Mouse (Mus musculus) myocyte (in vitro differentiated cells): ENCODE data around the gene Coq8a.

Experiments
- CEBPB ChIP-seq: IDR thresholded peaks from 2 replicates; pipeline ENCODE4 v1.6.1; 2011; ENCODE audit warnings: mild to moderate bottlenecking, moderate library complexity; ENCODE audit not compliant: poor library complexity, insufficient read depth, severe bottlenecking
- E2F4 ChIP-seq: IDR thresholded peaks from one replicate; pipeline ENCODE4 v1.6.1; 2011; ENCODE audit warnings: mild to moderate bottlenecking, control low read depth, moderate library complexity; ENCODE audit not compliant: insufficient read depth
- MAX ChIP-seq: IDR thresholded peaks from one replicate; pipeline ENCODE4 v1.6.1; 2011; ENCODE audit warnings: low read depth, mild to moderate bottlenecking, control low read depth
- MYOD1 ChIP-seq, 3 experiments: IDR thresholded peaks; one replicate each; pipeline ENCODE4 v1.6.1; 2011; ENCODE audit warnings: control low read depth in 2 of 3, low read depth in 2 of 3, mild to moderate bottlenecking in 2 of 3, moderate library complexity in 1 of 3; ENCODE audit not compliant: insufficient read length in 2 of 3, control insufficient read depth in 1 of 3
- MYOG ChIP-seq, 3 experiments: IDR thresholded peaks; one replicate each; pipeline ENCODE4 v1.6.1; 2011; ENCODE audit warnings: control low read depth in 2 of 3, low read depth in 2 of 3, mild to moderate bottlenecking in 2 of 3; ENCODE audit not compliant: insufficient read length in 2 of 3, control insufficient read depth in 1 of 3, insufficient read depth in 1 of 3
- POLR2A ChIP-seq: IDR thresholded peaks from one replicate; pipeline ENCODE4 v1.6.1; 2011; ENCODE audit warnings: low read depth, mild to moderate bottlenecking, control low read depth, moderate library complexity; ENCODE audit not compliant: insufficient read length
- POLR2AphosphoS2 ChIP-seq: IDR thresholded peaks from one replicate; pipeline ENCODE4 v1.6.1; 2011; ENCODE audit warnings: low read depth, control low read depth; ENCODE audit not compliant: insufficient read length
- REST ChIP-seq: IDR thresholded peaks from one replicate; pipeline ENCODE4 v1.6.1; 2011; ENCODE audit warnings: mild to moderate bottlenecking, control low read depth, moderate library complexity; ENCODE audit not compliant: insufficient read depth, insufficient read length
- SRF ChIP-seq: IDR thresholded peaks from one replicate; pipeline ENCODE4 v1.6.1; 2011; ENCODE audit warnings: low read depth; ENCODE audit not compliant: control insufficient read depth, insufficient read length
- TCF12 ChIP-seq: IDR thresholded peaks from one replicate; pipeline ENCODE4 v1.6.1; 2011; ENCODE audit warnings: mild to moderate bottlenecking, control low read depth; ENCODE audit not compliant: poor library complexity, insufficient read depth, severe bottlenecking
- USF1 ChIP-seq: IDR thresholded peaks from one replicate; pipeline ENCODE4 v1.6.1; 2011; ENCODE audit warnings: low read depth, mild to moderate bottlenecking, control low read depth, moderate library complexity

GRCm38 (mm10) chr1:180196508-180196907, 2.9 kb downstream of the Coq8a start:
- TF ChIP-seq USF1 (no peak), SRF (no peak), POLR2A (no peak), POLR2AphosphoS2 (no peak), TCF12 (no peak), E2F4 (no peak), MYOG (IDR thresholded peaks at IDR 0.05; ENCODE audit: control insufficient read depth in 1 of 3, insufficient read depth in 1 of 3, insufficient read length in 2 of 3, low read depth in 2 of 3) (no peak), MYOD1 (IDR thresholded peaks at IDR 0.05; ENCODE audit: control insufficient read depth in 1 of 3, insufficient read length in 2 of 3, low read depth in 2 of 3) (no peak), CEBPB (no peak), REST (no peak), MAX (no peak)
